Mouse (Mus musculus): ENCODE results near the gene AC134908.4.

Gene AC134908.4

DNA sequence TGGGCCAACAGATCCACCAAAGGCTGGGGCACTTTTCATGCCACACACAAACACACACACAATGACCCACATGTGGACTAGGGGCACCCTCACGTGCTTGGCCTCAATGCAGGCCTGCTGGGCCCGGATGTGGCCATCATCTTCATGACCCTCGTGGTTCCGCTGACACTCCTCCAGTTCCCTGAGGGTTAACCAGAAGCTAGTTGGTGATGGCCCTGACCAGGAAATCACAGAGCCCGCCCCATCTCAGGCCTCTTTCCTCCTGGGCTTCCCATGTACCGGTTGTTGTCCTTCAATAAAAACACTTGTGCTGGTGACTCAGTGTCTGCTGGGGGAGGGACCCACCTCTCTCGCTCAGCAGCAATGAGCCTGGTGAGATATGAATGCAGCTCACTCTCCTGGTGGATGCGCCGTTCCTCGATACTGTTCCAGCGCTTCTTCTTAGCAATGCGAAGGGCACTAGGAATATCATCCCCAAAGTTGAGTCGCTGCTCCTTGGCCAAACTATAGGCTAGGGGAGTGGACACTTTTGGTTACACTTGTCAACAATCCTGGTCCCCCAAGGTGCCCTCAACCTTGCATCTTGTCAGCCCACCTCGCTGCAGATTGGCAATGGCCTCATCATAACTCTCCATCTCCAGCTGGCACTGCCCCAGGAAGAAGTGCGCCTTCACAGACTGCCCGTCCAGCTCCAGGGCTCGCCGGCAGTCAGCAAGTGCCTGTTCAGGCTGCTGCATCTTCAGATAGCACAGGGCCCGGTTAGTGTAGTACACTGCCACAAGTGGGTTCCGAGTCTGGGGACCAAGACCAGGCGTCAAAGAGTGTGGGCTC lies 36.2 kb upstream of the AC134908.4 start:
- DNase-seq (ENCODE audit: low spot score in 2 of 2): peak in 1 of 2 experiments; percentile 35

DNA sequence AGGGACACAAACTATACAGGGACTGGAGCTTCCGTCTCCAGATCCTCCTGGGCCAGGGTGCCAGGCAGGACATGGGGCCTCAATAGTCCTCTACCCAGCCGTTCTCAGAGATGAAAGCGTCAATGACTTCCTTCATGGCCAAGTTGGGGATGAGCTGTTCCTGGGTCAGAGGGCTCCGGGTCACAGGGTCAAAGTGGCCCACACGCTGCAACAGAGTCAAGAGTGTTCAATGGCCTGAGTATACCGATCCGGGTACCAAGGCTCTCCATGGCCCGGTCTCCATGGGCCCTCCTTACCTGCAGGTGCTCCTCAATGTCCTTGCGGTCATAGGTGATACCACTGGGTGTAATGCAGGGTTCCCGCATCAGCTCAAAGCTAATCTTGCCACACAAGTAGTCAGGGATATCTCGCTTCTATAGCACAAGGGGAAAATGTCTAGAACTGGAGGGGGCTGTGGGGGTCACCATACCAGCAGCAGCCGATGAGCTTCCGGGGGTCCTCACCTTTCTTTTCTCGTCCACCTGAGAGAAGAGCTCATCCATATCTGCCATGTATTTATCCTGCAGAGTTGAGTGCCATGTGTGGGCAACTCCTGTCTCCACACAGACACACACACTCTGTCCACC lies 35.5 kb upstream of the AC134908.4 start:
- DNase-seq (ENCODE audit: low spot score in 2 of 2): no peak

DNA sequence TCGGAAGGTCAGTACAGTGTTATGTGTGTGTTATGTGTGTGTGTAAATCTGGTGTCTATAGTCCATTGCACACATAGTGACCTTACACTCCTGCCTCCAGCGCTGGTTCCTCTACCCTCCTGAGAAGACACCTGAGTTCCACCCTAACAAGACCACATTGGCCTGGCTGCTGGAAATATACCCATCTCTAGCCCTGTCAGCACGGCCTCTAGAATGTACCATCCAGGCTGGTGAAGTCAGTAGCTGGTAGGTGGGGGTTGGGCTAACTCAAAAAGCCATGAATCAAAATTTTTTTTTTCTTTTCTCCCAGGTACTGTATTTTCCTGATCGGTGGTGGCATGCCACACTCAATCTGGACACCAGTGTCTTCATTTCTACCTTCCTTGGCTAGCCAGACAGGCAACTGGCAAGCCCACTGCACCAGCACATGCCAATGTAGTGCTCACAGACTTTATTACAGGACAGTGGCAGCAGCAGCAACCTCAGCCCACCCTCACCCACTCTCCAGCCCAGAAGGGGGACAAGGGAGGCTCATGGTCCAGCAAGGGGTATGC lies 34.8 kb upstream of the AC134908.4 start:
- DNase-seq (ENCODE audit: low spot score in 2 of 2): no peak

DNA sequence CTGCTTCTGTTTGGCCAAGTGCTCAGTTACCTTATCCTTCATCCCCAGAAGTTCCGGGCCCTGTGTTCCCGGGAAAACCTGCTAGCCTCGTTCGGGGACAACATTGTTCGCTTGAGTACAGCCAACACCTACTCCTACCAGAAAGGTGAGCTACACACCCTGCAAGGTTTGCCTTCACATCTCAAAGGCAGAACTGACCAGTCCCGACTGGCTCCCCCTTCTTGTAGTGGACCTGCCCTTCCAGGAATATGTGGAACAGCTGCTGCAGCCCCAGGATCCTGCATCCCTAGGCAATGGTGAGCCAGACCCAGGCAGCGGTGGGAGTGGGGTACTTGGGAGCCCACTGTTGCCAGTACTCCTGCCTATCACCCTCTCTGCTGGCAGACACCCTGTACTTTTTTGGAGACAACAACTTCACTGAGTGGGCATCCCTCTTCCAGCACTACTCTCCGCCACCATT lies 34.1 kb upstream of the AC134908.4 start:
- DNase-seq (ENCODE audit: low spot score in 2 of 2): no peak

DNA sequence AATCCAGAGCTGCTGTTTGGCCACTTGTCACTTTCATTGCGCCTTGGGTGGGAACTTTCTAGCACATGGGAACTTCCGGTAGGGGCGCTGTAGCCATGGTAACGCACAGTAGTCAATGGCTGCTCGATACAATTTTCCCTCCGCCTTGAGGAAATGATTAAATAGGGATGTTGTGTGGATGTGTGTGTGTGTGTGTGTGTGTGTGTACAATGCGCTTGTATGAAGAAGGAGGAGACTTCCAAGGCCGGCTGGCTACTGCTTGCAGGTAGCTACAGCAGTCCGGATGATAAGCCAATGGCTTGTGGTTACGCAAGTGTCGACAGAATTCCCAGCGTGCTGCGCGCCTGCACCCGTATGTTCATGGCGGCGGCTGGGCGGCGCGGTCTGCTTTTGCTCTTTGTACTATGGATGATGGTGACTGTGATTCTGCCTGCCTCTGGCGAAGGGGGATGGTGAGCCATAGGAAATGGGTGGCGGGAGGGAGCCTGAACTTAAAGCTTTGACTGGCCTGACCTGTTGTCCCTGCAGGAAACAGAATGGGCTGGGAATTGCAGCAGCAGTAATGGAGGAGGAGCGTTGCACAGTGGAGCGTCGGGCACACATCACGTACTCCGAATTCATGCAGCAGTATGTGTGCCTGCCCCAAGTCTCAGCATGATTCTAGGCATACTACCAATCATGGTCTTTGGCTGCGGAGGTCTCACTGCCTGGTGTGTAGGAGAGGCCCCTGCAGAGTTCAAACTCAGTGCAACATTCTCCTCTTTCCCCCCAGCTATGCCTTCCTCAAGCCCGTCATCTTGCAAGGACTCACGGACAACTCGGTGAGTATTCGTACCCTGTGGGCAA lies 33.5 kb upstream of the AC134908.4 start, which contains the start of gene Jmjd8:
Jmjd8 (plus strand) TSS at position 156 of the 846 bp plus-strand sequence.
- peak; percentile 79 to 80 for DNase-seq (ENCODE audit: low spot score in 2 of 2)

DNA sequence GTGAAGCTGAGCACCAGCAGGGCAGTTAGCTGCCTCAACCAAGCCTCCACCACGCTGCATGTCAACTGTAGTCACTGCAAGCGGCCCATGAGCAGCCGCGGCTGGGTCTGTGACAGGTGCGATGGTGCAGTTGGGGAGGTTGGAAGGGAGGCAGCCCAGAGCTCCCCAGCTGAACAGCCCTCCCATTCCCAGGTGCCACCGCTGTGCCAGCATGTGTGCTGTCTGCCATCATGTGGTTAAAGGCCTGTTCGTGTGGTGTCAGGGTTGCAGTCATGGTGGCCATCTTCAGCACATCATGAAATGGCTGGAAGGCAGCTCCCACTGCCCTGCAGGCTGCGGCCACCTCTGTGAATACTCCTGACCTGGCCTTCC lies 32.8 kb upstream of the AC134908.4 start:
- DNase-seq (ENCODE audit: low spot score in 2 of 2): no peak

DNA sequence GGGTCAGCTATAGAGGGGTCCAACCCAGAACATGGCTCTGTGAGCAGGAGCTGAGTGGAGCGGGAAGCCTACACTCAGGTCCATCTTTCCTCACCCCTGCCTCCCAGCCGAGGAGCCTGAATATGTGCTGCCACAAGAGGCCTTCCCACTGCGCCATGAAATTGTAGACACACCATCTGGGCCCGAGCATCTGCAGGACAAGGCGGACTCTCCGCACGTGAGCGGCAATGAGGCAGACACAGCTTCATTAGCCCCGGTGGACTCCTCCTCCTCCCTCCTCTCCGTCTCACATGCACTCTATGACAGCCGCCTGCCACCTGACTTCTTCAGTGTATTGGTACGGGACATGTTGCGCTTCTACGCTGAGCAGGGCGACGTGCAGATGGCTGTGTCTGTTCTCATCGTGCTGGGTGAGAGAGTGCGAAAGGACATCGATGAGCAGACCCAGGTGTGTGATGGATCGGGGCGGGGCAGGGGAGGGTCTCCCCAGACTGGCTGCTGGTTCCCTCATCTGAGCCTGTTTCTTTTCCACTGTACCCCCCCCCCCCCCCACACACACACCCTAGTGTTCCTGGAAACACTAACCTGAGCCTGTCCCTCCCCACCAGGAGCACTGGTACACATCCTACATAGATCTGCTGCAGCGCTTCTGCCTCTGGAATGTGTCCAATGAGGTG lies 32.2 kb upstream of the AC134908.4 start:
- DNase-seq (ENCODE audit: low spot score in 2 of 2): no peak

DNA sequence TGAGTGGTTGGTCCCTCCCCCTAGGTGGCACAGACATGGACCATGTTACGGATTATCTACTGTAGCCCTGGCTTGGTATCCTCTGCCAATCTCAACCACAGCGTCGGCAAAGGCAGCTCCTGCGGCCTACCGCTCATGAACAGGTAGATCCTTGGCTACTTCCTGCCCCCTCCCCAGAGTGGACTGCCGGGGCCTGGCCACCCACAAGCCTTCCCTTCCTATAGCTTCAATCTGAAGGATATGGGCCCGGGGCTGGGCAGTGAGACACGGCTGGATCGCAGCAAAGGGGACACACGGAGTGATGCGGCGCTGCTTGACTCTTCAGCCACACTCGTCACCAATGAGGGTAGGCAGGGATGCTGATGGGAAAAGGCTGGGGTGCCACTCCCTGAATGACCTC lies 31.6 kb upstream of the AC134908.4 start:
- DNase-seq (ENCODE audit: low spot score in 2 of 2): no peak

DNA sequence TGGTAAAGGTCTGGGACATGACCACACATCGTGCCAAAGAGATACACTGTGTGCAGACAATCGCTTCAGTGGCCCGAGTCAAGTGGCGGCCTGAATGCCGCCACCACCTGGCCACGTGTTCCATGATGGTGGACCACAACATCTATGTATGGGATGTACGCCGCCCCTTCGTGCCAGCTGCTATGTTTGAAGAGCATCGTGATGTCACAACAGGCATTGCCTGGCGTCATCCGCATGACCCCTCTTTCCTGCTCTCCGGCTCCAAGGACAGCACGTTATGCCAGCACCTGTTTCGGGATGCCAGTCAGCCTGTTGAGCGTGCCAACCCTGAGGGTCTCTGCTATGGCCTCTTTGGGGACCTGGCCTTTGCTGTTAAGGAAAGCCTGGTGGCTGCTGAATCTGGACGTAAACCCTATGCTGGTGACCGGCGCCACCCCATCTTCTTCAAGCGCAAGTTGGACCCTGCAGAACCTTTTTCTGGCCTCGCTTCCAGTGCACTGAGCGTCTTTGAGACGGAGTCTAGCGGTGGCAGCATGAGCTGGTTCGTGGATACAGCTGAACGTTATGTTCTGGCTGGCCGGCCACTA lies 30.6 kb upstream of the AC134908.4 start:
- no peak for DNase-seq (ENCODE audit: low spot score in 2 of 2)

DNA sequence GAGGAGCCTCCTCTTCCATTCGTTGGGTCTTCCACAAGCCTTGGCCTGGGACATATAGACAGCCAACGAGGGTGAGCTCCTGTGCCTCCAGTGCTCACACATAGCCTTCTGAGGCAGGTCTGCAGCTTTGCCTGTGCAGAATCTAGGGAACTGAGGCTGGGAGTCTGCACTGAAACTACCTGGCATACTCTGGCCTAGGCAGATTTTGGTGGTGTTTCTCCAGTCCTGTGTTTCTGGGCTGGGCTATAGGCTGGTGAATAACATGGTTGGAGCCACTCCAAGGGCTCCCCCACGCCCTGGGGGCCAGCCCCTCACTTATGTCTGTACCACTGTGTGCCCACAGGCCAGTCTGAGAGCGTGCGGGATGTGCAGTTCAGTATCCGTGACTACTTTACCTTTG lies 29.9 kb upstream of the AC134908.4 start:
- DNase-seq (ENCODE audit: low spot score in 2 of 2): no peak

DNA sequence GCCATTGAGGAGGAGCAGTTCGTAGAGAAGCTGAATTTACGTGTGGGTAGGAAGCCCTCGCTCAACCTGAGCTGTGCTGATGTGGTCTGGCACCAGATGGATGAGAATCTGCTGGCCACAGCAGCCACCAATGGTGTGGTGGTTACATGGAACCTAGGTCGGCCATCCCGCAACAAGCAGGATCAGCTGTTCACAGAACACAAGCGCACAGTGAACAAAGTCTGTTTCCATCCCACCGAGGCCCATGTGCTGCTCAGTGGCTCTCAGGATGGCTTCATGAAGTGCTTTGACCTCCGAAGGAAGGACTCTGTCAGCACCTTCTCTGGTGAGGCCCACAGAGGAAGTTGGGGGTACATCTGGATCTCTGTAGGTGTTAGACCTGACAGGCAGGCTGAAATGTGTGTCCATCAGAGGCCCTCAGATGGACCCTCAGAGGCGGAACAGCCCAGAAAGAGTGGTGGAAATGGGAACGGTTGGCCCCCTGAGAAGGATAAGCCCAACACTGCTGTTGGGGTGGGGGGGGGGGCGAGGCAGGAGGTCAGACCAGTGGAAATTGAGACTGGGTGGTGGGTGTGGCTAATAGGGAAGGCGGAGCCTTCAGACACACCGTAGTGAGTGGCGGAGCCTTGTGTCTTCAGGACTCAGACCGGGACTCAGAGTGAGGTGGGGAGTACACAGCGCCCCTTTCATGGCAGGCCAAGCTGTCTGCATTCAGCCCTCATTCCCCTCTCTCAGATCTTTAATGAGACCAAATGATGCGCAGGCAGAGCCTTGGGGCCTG lies 29.1 kb upstream of the AC134908.4 start:
- DNase-seq (ENCODE audit: low spot score in 2 of 2): no peak

DNA sequence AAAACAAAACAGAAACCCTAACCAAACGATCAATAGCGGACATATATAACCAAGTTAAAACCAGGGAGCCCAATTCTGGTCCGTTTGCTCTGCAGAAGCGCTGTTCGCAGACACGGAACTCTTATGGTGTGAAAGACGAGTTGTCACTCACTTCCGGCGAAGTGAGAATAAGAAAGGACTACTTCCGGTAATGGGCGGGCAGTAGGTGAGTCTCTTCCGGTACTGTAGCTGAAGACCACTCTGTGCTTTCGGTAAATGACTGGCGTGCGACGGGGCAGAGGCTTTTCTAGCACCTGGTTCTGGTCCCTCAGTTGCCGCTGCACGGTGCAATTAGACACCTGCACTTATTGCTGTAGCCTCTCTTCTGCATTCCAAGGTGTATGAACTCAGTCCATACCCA lies 28.0 kb upstream of the AC134908.4 start, which contains the start of gene Wdr24:
Wdr24 (plus strand) TSS at position 176 of the 400 bp plus-strand sequence.
- peak; percentile 58 to 78 for DNase-seq (ENCODE audit: low spot score in 2 of 2)

DNA sequence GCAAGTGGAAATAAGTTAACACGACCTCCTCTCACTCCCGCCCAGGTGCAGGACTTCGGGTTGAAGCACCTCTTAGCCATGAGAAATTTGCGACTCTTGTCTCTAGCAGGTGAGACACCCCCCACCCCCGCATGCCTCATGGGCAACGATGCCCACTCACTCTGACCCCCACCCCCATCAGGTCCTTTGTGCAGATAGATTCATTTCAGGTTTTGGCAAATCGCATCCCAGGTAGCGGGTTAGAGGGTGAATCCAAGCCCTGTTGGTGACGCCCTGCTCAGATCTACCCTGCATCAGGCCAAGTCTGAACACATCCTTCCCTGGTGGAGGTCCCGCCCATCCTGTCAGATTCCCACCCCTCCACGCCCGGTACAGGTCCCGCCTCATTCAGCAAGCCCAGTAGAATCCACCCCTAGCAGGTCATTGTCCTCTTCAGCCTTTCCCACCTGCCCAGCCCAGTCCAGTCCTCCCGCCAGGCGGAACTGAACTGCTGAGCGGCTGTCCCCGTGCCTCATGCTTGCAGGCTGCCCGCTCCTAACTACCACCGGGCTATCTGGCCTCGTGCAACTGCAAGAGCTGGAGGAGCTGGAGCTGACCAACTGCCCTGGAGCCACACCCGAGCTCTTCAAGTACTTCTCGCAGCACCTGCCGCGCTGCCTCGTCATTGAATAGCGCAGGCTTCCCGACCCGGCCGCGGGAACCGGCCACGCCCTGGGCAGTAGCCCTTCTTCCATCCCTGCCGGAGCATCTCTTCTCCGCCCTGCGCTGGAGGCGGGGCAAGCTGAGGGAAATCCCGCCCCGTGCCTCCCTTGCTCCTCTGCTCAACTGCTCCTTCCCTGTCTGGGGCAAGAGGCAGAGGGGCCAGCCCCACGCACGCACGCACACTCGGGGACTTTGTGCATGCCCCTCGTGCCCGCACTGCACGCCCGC lies 23.7 kb upstream of the AC134908.4 start:
- DNase-seq (ENCODE audit: low spot score in 2 of 2): no peak

DNA sequence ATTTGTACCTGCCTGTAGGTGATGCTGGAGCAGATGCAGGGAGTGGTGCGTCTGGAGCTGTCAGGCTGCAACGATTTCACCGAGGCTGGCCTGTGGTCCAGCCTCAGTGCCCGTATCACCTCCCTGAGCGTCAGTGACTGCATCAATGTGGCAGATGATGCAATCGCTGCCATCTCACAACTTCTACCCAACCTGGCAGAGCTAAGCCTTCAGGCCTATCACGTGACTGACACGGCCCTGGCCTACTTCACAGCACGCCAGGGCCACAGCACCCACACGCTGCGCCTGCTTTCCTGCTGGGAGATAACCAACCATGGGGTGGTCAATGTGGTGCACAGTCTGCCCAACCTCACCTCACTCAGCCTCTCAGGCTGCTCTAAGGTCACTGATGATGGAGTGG lies 22.2 kb upstream of the AC134908.4 start:
- DNase-seq (ENCODE audit: low spot score in 2 of 2): no peak

DNA sequence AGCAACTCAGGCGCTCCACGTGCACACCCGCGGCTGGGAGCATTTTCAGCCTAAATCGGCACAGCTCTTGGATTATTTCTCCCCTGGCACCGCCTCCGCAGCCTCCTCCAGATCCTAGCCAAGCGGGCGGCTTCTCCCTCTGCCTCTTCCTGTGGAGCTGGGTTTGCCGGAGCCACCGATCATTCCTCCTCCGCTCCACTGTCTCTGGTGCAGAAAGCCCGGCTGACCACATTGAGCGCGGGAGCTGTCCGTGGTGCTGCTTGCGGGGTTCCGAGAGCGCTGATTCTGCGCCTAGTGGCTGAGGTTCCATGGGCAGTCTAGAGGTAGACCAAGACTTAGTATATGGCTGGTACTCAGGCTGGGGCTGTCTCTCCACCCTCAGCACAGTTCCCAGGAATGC lies 18.0 kb upstream of the AC134908.4 start:
- DNase-seq (ENCODE audit: low spot score in 2 of 2): peak in 1 of 2 experiments; percentile 51

DNA sequence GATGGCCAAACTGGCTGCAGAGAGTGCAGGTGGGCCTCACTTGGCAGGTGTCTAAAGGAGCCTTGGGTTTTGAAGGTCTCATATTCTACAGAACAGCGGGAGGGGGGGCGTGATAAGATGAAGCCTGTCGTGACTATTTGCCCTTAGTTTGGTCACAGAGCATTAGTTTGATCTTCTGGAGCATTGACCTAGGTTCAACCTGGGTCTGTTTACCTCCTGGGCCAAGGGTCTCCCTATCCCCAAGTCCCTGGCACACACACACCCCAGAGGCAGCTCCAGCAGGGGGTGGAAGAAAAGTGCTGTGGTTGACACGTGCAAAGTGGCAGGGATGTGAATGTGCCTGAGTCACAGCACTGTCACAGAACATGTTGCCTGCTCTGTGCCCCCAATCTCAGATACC lies 15.4 kb upstream of the AC134908.4 start:
- no peak for DNase-seq (ENCODE audit: low spot score in 2 of 2)

DNA sequence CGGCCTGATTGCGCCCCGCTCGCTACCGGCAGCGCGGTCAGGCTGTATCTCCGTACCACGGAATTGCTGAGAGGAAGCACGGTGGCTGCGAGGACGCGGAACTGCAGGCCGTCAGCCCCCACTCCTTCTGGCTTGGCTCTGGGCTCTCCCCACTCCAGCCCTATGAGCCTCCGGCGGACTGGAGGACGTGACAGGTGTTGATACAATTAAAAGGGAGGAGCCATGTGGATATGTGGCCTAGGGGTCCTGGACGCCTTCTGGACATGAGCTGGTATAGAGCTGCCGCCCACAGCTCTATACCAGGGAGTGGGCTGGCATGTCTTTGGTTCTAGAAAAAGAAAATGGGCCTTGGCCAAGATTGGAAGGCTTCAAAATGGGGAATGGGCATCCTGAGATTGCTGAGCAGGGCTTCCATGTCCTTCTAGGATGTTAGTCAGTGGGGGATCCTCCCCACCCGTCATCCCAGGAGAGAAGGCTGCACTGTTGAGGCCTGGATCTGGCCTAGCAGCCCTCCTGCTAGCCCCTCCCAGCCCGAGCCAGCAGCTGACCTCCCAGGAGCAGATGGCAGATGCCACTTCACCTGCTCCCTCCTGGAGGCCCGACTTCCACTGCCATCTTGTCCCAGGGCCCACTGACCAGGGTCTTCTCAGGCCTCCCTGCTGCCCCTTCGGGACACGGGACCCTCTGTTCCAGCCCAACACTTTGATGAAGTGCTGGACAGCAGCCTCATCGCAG lies 14.3 kb upstream of the AC134908.4 start:
- DNase-seq (ENCODE audit: low spot score in 2 of 2): no peak

Data from heart, adult 9 months (tissue).